Mouse (Mus musculus) gastrocnemius, adult 2 months (tissue): ENCODE data around the gene Katnal1. TPM values are rescaled to one million over a fixed set of nuclear protein-coding genes. Genes with fewer than 3 reads are reported as not detected.
A peak's percentile ranks its signal among the peaks of the same experiment; 100 is the strongest.

Source experiments
- DNase-seq: peaks from one replicate; pipeline ENCODE4 v3.0.0; 2022
- H3K27ac ChIP-seq: fragments of 200-600 bp; 2 replicates; pipeline ENCODE4 v1.8.1; 2022; ENCODE audit warnings: mild to moderate bottlenecking
- H3K4me3 ChIP-seq: fragments of 200-600 bp; 2 replicates; pipeline ENCODE4 v1.8.1; 2022; ENCODE audit warnings: mild to moderate bottlenecking, moderate library complexity
- CTCF ChIP-seq: fragments of 200-600 bp; IDR thresholded peaks from 2 replicates; pipeline ENCODE4 v1.8.1; 2022; ENCODE audit warnings: antibody characterized with exemption, mild to moderate bottlenecking, moderate library complexity
- intact Hi-C: fragments of 180-260 bp; cut with DNase I; formaldehyde crosslinking; loops from one replicate; pipeline ENCODE4 v1.15.1; 2025
- total RNA-seq, 2 experiments: library from RNA; stranded (reverse); gene quantifications; 2 replicates each; pipeline ENCODE4 v1.2.3; 2021

Katnal1 gene
- total RNA-seq, 2 experiments from 2014 or later: 4.2 to 5.6 TPM

- Histone ChIP-seq H3K4me3 (no peak overlapping the region), H3K27ac (no peak overlapping the region)
- TF ChIP-seq CTCF: no peak
- intact Hi-C loops: no loop called here
- DNase-seq: no peak
These were observed 20.9 kb upstream of the Katnal1 start for GRCm38 (mm10) chr5:148950064-148950463.

GRCm38 (mm10) chr5:148948577-148948976 is 19.5 kb upstream of the Katnal1 start:
- H3K27ac ChIP-seq: no peak overlapping the region
- no peak for TF ChIP-seq CTCF
- intact Hi-C loops: no loop called here
- DNase-seq: no peak
- no peak overlapping the region for H3K4me3 ChIP-seq

- TF ChIP-seq CTCF: peak; percentile 4; the same call in 1 of the 2 replicates
- DNase-seq: no peak
These were observed 18.3 kb upstream of the Katnal1 start for GRCm38 (mm10) chr5:148947412-148947811.

GRCm38 (mm10) chr5:148946787-148947186 is 17.7 kb upstream of the Katnal1 start:
- intact Hi-C loops: no loop called here
- peak; percentile 44 for DNase-seq
- no peak overlapping the region for H3K27ac ChIP-seq
- H3K4me3 ChIP-seq: no peak overlapping the region
- TF ChIP-seq CTCF: peak; percentile 68

More at GRCm38 (mm10) chr5:148947412-148947811, 18.3 kb upstream of the Katnal1 start:
- H3K4me3 ChIP-seq: no peak overlapping the region
- intact Hi-C loops: no loop called here
- no peak overlapping the region for H3K27ac ChIP-seq

- no peak overlapping the region for H3K4me3 ChIP-seq
- intact Hi-C loops: no loop called here
- H3K27ac ChIP-seq: no peak overlapping the region
- DNase-seq: no peak
- TF ChIP-seq CTCF: no peak
These were observed 16.6 kb upstream of the Katnal1 start for GRCm38 (mm10) chr5:148945735-148946134.

- no peak for DNase-seq
- intact Hi-C loops: no loop called here
- Histone ChIP-seq H3K27ac (no peak overlapping the region), H3K4me3 (no peak overlapping the region)
- TF ChIP-seq CTCF: no peak
These were observed 14.9 kb upstream of the Katnal1 start for GRCm38 (mm10) chr5:148944024-148944423.

- TF ChIP-seq CTCF: no peak
- no peak overlapping the region for H3K27ac ChIP-seq
- no peak for DNase-seq
- H3K4me3 ChIP-seq: no peak overlapping the region
- intact Hi-C loops: no loop called here
These were observed 14.3 kb upstream of the Katnal1 start for GRCm38 (mm10) chr5:148943444-148943843.

GRCm38 (mm10) chr5:148942957-148943356 is 13.8 kb upstream of the Katnal1 start:
- intact Hi-C loops: no loop called here
- no peak for DNase-seq
- TF ChIP-seq CTCF: no peak
- Histone ChIP-seq H3K4me3 (no peak overlapping the region), H3K27ac (no peak overlapping the region)

- TF ChIP-seq CTCF: peak; percentile 58
- intact Hi-C loops: no loop called here
- no peak for DNase-seq
- Histone ChIP-seq H3K4me3 (no peak overlapping the region), H3K27ac (no peak overlapping the region)
These were observed 13.2 kb upstream of the Katnal1 start for GRCm38 (mm10) chr5:148942305-148942704.

- DNase-seq: no peak
- no peak for TF ChIP-seq CTCF
- Histone ChIP-seq H3K4me3 (no peak overlapping the region), H3K27ac (no peak overlapping the region)
- intact Hi-C loops: no loop called here
These were observed 12.7 kb upstream of the Katnal1 start for GRCm38 (mm10) chr5:148941867-148942266.

- Histone ChIP-seq H3K4me3 (no peak overlapping the region), H3K27ac (no peak overlapping the region)
- intact Hi-C loops: no loop called here
- no peak for TF ChIP-seq CTCF
- no peak for DNase-seq
These were observed 10.8 kb upstream of the Katnal1 start for GRCm38 (mm10) chr5:148939948-148940382.

GRCm38 (mm10) chr5:148936516-148936951 is 7.4 kb upstream of the Katnal1 start:
- intact Hi-C loops: no loop called here
- TF ChIP-seq CTCF: no peak
- H3K4me3 ChIP-seq: no peak overlapping the region
- no peak for DNase-seq
- no peak overlapping the region for H3K27ac ChIP-seq

- Histone ChIP-seq H3K27ac (no peak overlapping the region), H3K4me3 (no peak overlapping the region)
- no peak for TF ChIP-seq CTCF
- DNase-seq: no peak
- intact Hi-C loops: no loop called here
These were observed 6.8 kb upstream of the Katnal1 start for GRCm38 (mm10) chr5:148935871-148936270.

GRCm38 (mm10) chr5:148935071-148935821 is 6.1 kb upstream of the Katnal1 start:
- H3K27ac ChIP-seq: no peak overlapping the region
- DNase-seq: no peak
- no peak for TF ChIP-seq CTCF
- intact Hi-C loops: no loop called here
- no peak overlapping the region for H3K4me3 ChIP-seq
